ENCODE assay signal across 14 mouse cellular contexts in the genomic region with DNA sequence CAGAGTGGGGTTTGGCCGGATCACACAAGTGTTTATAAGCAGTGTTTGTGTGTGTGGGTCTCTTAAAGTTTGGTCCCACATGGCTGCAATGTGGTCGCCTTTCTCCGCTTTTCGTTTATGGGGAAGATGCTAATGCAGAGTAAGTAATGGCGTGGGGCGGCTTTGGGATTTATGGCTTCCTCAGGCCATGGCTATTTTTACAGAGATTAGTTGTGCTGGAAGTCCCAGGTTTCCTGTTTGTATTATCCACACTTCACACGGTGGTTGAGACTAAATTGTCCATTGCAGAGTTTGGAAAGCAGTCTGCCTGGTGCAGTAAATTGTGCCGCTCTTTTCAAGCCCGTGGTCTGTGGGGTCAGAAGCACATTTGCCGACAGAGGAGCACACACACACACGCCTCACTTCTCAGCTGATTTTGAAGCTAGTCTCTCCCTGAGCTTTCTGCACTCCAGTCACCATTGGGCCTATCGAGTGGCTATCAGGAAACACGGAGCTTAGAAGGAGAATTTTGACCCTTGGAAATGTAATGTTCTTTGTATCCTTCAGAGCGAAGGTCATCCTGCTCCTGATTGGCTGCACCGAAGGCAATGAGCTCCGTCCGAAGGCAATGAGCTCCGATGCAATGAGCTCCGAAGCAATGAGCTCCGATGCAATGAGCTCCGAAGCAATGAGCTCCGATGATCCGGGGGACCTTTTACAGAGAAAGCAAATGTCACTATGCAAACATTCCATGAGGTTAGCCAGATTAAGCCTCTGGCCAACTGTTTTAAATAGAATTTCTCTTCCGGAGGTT.
DNase-seq lines count a peak whose midpoint lies in the region; ATAC-seq and TF ChIP-seq lines count a peak whose summit lies in the region.
"Had no signal": no experiment of that assay in that cellular context is flagged by ENCODE, and none has a peak within 500 bp of the region (broad histone marks: within the 10 kb centered on the region; RNA-seq: fewer than 3 reads in every experiment).

No protein-coding gene starts in this region.

- H3K9ac ChIP-seq in lung, embryonic 14.5 days: no peak overlapping the region
- H3K9ac ChIP-seq in intestine, embryonic 16.5 days (ENCODE audit: low read depth, low read length): no peak overlapping the region
- H3K9ac ChIP-seq in neural tube, embryonic 15.5 days (replicated peaks): no peak overlapping the region
- H3K9ac ChIP-seq: hindbrain, embryonic 15.5 days; liver, postnatal 0 days had no signal

- intact Hi-C loops in left cerebral cortex, postnatal 36 days (cut with DNase I): no loop called here
- intact Hi-C loops in heart, postnatal 25 days (cut with DNase I): no loop called here

- no peaks in the 10 kb centered on the region for H3K9me3 ChIP-seq in lung, embryonic 14.5 days (ENCODE audit: low read depth, low read length)
- H3K9me3 ChIP-seq in intestine, embryonic 16.5 days (ENCODE audit: control insufficient read depth, low read length): no peaks in the 10 kb centered on the region
- H3K9me3 ChIP-seq in neural tube, embryonic 15.5 days (replicated peaks): no peaks in the 10 kb centered on the region
- H3K9me3 ChIP-seq: hindbrain, embryonic 15.5 days had no signal

- H3K4me1 ChIP-seq in lung, embryonic 14.5 days (ENCODE audit: insufficient read depth): no peaks in the 10 kb centered on the region
- 0 out of 2 replicates have a peak, but pooled peaks cover 2% of the 10 kb centered on the region for H3K4me1 ChIP-seq in intestine, embryonic 16.5 days (ENCODE audit: control insufficient read depth, insufficient read depth, low read length)
- 0 out of 2 replicates have a peak, but pooled peaks cover 3% of the 10 kb centered on the region for H3K4me1 ChIP-seq in neural tube, embryonic 15.5 days
- H3K4me1 ChIP-seq: hindbrain, embryonic 15.5 days had no signal

- H3K4me3 ChIP-seq in lung, embryonic 14.5 days (ENCODE audit: low read depth, low read length): no peak overlapping the region
- H3K4me3 ChIP-seq in intestine, embryonic 16.5 days (ENCODE audit: low read length): no peak overlapping the region
- H3K4me3 ChIP-seq in neural tube, embryonic 15.5 days (replicated peaks): no peak overlapping the region
- H3K4me3 ChIP-seq: hindbrain, embryonic 15.5 days had no signal

- 59% methylated on average over 24 of the region's 24 CpGs for WGBS in lung, embryonic 14.5 days
- WGBS in intestine, embryonic 16.5 days: 30% methylated on average over 24 of the region's 24 CpGs
- 64% methylated on average over 24 of the region's 24 CpGs for WGBS in neural tube, embryonic 15.5 days

- peak; percentile 38; the same call in 1 of the 2 replicates for ATAC-seq in lung, embryonic 14.5 days (ENCODE audit: insufficient read depth)
- ATAC-seq in intestine, embryonic 16.5 days: peak; percentile 63; the same call in 1 of the 2 replicates
- no peak for ATAC-seq in neural tube, embryonic 15.5 days (ENCODE audit: low FRiP score)
- ATAC-seq: liver, postnatal 0 days; midbrain, embryonic 16.5 days had no signal

- no peak for TF ChIP-seq CTCF in lung, embryonic 14.5 days (IDR thresholded peaks at IDR 0.05; ENCODE audit: low read depth)

- no peaks in the 10 kb centered on the region for H3K36me3 ChIP-seq in lung, embryonic 14.5 days (ENCODE audit: insufficient read depth)
- no peaks in the 10 kb centered on the region for H3K36me3 ChIP-seq in intestine, embryonic 16.5 days (ENCODE audit: control insufficient read depth, insufficient read depth, low read length)
- H3K36me3 ChIP-seq in neural tube, embryonic 15.5 days: no peaks in the 10 kb centered on the region
- H3K36me3 ChIP-seq: hindbrain, embryonic 15.5 days had no signal

- peak; percentile 28 for DNase-seq in lung, embryonic 14.5 days
- no peak for DNase-seq in lung, postnatal 4 days
- DNase-seq in kidney, postnatal 14 days: peak; percentile 43
- DNase-seq in left cerebral cortex, postnatal 36 days (ENCODE audit: low spot score in 2 of 2): no peak
- DNase-seq in heart, postnatal 25 days (ENCODE audit: low spot score): no peak
- no peak for DNase-seq in natural killer cell, adult 2 months (ENCODE audit: low spot score in 2 of 2)
- DNase-seq: cerebellum, adult 8-10 months; liver, postnatal 0 days; thymus, postnatal 4 days had no signal

- H3K27ac ChIP-seq in lung, embryonic 14.5 days (ENCODE audit: low read depth): no peak overlapping the region; the same call in 1 of the 2 replicates
- H3K27ac ChIP-seq in intestine, embryonic 16.5 days (ENCODE audit: low read length): no peak overlapping the region
- H3K27ac ChIP-seq in neural tube, embryonic 15.5 days (replicated peaks): no peak overlapping the region
- H3K27ac ChIP-seq: hindbrain, embryonic 15.5 days had no signal

- H3K4me2 ChIP-seq in lung, embryonic 14.5 days: peak overlapping the region; percentile 31; the same call in 1 of the 2 replicates
- peak overlapping the region; percentile 38 for H3K4me2 ChIP-seq in intestine, embryonic 16.5 days (ENCODE audit: low read depth, low read length)
- peak overlapping the region; percentile 29 for H3K4me2 ChIP-seq in neural tube, embryonic 15.5 days
- H3K4me2 ChIP-seq: heart, embryonic 11.5 days; hindbrain, embryonic 15.5 days had no signal

- no peaks in the 10 kb centered on the region for H3K27me3 ChIP-seq in lung, embryonic 14.5 days (ENCODE audit: insufficient read depth, low read length)
- no peaks in the 10 kb centered on the region for H3K27me3 ChIP-seq in intestine, embryonic 16.5 days (replicated peaks; ENCODE audit: control insufficient read depth, insufficient read depth, low read length)
- H3K27me3 ChIP-seq in neural tube, embryonic 15.5 days (replicated peaks): no peaks in the 10 kb centered on the region
- H3K27me3 ChIP-seq: hindbrain, embryonic 15.5 days had no signal

Comparison
In these comparisons a context has a peak if more than half of its experiments do, and no peak if none do; other contexts are left out.
1. DNase-seq: peak in lung, embryonic 14.5 days (single experiment) and kidney, postnatal 14 days (single experiment); none in lung, postnatal 4 days (0 of 2), left cerebral cortex, postnatal 36 days (0 of 2), heart, postnatal 25 days (single experiment) and natural killer cell, adult 2 months (0 of 2).
2. Peak in every context shown above with its lines, with median percentiles within 50 percentile points of each other: H3K4me2 ChIP-seq.